Mouse (Mus musculus): ENCODE results near the gene Acsbg2. TPM values are rescaled to one million over a fixed set of nuclear protein-coding genes. Genes with fewer than 3 reads are reported as not detected.

Gene Acsbg2
- polyA plus RNA-seq, 1 experiment: not detected

DNA sequence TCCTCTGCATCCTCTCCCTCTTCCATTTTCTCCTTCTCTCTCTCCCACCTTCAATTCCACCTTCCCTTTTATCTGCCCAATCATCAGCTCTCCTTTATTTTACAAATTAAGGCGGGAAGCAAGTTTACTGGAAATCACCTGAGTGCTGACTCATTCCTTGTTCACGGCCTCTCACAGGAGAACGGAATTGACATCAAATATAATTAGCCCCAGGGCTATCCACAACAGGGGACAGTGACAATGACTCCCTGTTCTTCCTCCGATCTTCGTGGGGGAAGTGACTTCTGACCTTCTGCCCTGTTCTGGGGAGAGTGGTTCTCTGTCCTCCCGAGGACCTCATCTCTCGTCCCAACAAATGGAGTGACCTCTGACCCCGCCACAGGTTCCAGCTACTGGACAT lies 2.7 kb upstream of the Acsbg2 start:
- 68% methylated on average over 8 of the region's 8 CpGs for WGBS
- Histone ChIP-seq H3K27ac (ENCODE audit: insufficient read depth, low read depth, low read length) (no peak overlapping the region), H3K4me3 (ENCODE audit: insufficient read depth, low read depth, low read length) (no peak overlapping the region), H3K4me1 (ENCODE audit: control insufficient read depth, insufficient read depth, low read length) (no peaks in the 10 kb centered on the region)
- no peak for TF ChIP-seq CTCF (IDR thresholded peaks at IDR 0.05; ENCODE audit: insufficient read depth, low read depth, low read length)
- no peak for TF ChIP-seq POLR2A (IDR thresholded peaks at IDR 0.05; ENCODE audit: insufficient read depth, low read depth, low read length)

DNA sequence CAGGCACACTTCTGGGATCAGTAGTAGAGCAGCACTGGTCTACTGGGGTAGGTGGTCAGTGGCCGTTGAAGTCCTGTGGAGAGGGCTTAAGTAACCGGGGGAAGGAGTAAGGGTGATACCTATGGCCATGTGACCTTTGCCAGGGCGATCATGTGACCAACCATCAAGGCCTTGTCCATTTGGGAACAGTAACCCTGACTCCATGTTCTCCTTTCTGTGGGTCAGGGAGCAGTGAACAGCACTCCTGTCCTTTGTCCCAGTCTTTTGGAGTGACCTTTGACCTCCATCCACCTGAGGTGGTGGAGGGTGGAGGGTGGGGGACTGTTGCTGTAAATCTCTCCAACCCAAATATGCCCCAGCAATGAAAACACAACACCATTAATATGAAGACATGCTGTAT lies 2.2 kb upstream of the Acsbg2 start:
- H3K4me3 ChIP-seq (ENCODE audit: insufficient read depth, low read depth, low read length): no peak overlapping the region
- TF ChIP-seq CTCF (IDR thresholded peaks at IDR 0.05; ENCODE audit: insufficient read depth, low read depth, low read length): no peak
- no peak for TF ChIP-seq POLR2A (IDR thresholded peaks at IDR 0.05; ENCODE audit: insufficient read depth, low read depth, low read length)
- no peaks in the 10 kb centered on the region for H3K4me1 ChIP-seq (ENCODE audit: control insufficient read depth, insufficient read depth, low read length)
- WGBS: 83% methylated on average over 3 of the region's 3 CpGs
- no peak overlapping the region for H3K27ac ChIP-seq (ENCODE audit: insufficient read depth, low read depth, low read length)

DNA sequence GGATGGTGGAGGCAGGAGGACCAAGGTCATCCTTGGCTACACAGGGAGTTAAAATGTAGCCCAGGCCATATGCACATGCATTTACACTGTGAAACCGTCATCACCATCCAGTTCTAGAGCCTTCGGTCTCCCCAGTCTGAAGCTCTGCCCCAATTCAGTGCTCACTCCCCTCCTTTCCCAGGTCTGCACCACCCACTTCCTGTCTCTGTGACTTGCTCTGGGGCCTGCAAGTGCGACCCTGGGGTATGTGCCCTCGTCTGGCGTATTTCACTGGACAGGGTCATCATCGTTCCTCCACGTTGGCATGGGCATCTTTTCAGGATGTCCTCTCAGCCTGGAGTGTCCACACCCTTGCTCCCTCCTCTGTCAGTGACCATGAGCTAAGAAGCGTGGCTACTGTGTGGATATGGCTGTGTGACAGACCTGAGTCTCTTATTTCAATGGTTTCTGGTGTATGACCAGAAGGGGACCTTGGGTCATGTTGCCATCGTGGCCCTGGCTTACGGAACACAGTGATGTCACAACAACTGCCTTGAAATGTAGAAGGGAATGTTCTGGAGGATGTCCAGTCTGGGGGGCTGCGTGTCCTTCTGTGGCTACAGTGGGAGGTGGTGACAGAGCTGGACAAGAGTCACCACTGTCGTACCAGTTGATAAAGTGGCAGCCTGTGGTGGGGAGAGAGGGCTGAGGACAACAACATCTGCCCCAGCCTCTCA lies 847 bp upstream of the Acsbg2 start, which contains the start of gene 1700061G19Rik:
Gene 1700061G19Rik (plus strand): TSS at position 542 of the 716 bp plus-strand sequence.
- H3K4me3 ChIP-seq (ENCODE audit: insufficient read depth, low read depth, low read length): no peak within 1 kb of the TSS
- WGBS: 89% methylated on average over 12 of the region's 12 CpGs
- TF ChIP-seq CTCF (IDR thresholded peaks at IDR 0.05; ENCODE audit: insufficient read depth, low read depth, low read length) (no peak), POLR2A (IDR thresholded peaks at IDR 0.05; ENCODE audit: insufficient read depth, low read depth, low read length) (no peak)
- no peak within 1 kb of the TSS for H3K27ac ChIP-seq (ENCODE audit: insufficient read depth, low read depth, low read length)
- no peaks in the 10 kb centered on the region for H3K4me1 ChIP-seq (ENCODE audit: control insufficient read depth, insufficient read depth, low read length)

DNA sequence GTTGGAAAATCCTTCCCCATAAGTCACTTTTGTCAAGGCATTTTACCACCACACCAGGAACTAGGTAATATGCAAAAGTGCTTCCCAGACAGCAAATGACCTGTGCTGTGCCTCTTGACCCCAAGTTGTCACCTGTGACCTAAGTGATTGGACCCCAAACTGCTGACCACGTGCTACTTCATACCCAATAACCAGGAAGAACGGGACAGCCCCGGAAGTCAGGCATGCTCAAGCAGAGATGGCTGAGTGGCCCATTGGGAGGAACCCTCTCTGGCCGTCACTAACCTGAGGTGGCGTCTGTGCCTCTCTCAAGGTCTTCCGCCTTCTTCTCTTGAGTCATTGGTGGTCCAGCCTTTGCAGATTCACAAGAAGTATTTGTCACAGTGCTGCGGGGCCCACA lies 1.7 kb downstream of the Acsbg2 start:
- H3K4me1 ChIP-seq (ENCODE audit: control insufficient read depth, insufficient read depth, low read length): no peaks in the 10 kb centered on the region
- 83% methylated on average over 7 of the region's 7 CpGs for WGBS
- no peak overlapping the region for H3K27ac ChIP-seq (ENCODE audit: insufficient read depth, low read depth, low read length)
- H3K4me3 ChIP-seq (ENCODE audit: insufficient read depth, low read depth, low read length): no peak overlapping the region
- TF ChIP-seq CTCF (IDR thresholded peaks at IDR 0.05; ENCODE audit: insufficient read depth, low read depth, low read length) (no peak), POLR2A (IDR thresholded peaks at IDR 0.05; ENCODE audit: insufficient read depth, low read depth, low read length) (no peak)

DNA sequence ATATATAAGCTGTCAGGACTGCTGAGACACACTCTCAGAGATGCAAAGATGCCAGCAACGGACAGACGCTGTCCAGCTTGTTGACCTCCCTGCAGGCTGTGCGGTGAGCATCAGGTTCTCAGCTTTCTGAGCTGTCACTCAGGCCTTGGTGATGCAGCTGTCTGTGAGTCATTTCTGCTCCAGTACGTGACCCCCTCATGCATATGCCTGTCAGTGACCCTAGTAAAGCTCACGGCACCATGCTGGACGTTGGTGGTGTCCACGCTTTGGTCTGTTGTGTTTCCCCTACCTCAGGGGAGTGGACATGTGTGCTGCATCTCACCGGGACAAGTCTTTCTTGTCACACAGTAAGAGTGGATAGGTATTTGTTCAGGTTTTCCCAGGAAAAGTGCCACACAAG lies 2.5 kb downstream of the Acsbg2 start:
- H3K27ac ChIP-seq (ENCODE audit: insufficient read depth, low read depth, low read length): no peak overlapping the region
- no peak for TF ChIP-seq CTCF (IDR thresholded peaks at IDR 0.05; ENCODE audit: insufficient read depth, low read depth, low read length)
- no peak for TF ChIP-seq POLR2A (IDR thresholded peaks at IDR 0.05; ENCODE audit: insufficient read depth, low read depth, low read length)
- no peak overlapping the region for H3K4me3 ChIP-seq (ENCODE audit: insufficient read depth, low read depth, low read length)
- 85% methylated on average over 8 of the region's 8 CpGs for WGBS
- H3K4me1 ChIP-seq (ENCODE audit: control insufficient read depth, insufficient read depth, low read length): no peaks in the 10 kb centered on the region

DNA sequence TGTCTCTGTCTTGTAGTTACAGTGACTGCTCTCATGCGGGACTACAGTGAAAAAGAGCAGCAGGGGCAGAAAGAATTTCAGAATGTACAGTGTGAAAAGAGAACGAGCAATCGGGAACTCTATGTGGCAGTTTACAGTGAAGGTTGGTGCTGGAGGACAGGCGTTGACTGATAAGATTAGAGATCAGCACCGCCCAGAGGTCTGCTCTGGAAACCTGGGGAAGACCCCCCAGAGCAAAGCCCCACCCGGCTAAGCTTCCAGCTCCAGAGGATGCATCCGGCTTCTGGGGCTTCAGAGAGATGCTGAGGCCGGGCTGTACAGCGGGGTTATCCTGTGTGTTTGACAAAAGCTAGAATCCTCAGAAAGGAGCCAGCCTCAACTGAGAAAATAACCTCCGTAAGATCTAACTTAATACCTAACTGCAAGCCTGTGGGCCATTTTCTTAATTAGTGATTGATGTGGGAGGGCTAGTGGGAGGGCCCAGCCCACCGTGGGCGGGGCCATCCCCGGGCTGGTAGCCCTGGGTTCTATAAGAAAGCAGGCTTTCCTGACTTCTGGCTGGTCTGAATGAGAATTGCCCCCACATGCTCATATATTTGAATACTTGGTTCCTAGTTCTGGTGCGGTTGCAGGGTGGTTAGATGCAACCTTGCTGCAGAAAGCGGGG lies 3.8 kb downstream of the Acsbg2 start:
- H3K27ac ChIP-seq (ENCODE audit: insufficient read depth, low read depth, low read length): no peak overlapping the region
- TF ChIP-seq POLR2A (IDR thresholded peaks at IDR 0.05; ENCODE audit: insufficient read depth, low read depth, low read length) (no peak), CTCF (IDR thresholded peaks at IDR 0.05; ENCODE audit: insufficient read depth, low read depth, low read length) (no peak)
- no peaks in the 10 kb centered on the region for H3K4me1 ChIP-seq (ENCODE audit: control insufficient read depth, insufficient read depth, low read length)
- WGBS: 77% methylated on average over 15 of the region's 15 CpGs
- no peak overlapping the region for H3K4me3 ChIP-seq (ENCODE audit: insufficient read depth, low read depth, low read length)

DNA sequence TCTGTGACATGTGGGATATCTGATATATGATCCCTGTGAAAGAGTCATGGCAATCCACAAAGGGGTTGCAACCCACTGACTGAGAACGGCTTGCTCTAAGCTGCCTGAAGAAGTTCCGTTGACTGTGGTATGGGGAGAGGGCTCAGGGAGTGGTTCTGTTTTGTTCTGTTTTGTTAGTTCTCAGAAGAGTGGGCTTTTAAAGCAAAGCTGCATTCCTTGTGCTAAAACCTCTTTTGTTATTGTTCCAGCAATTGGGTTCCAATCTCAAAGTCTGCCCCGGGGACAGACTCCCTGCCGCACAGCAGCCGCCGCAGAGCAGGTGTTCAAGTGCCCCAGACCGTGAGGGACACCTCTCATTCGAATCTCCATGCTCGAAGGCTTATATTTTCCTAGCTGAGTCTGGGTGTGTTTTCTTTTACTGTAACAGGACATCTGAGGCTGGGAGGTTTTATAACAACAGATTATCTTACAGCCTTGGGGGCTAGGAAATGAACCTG lies 4.7 kb downstream of the Acsbg2 start:
- Histone ChIP-seq H3K4me3 (ENCODE audit: insufficient read depth, low read depth, low read length) (no peak overlapping the region), H3K27ac (ENCODE audit: insufficient read depth, low read depth, low read length) (no peak overlapping the region), H3K4me1 (ENCODE audit: control insufficient read depth, insufficient read depth, low read length) (no peaks in the 10 kb centered on the region)
- TF ChIP-seq POLR2A (IDR thresholded peaks at IDR 0.05; ENCODE audit: insufficient read depth, low read depth, low read length) (no peak), CTCF (IDR thresholded peaks at IDR 0.05; ENCODE audit: insufficient read depth, low read depth, low read length) (no peak)
- 60% methylated on average over 9 of the region's 9 CpGs for WGBS

DNA sequence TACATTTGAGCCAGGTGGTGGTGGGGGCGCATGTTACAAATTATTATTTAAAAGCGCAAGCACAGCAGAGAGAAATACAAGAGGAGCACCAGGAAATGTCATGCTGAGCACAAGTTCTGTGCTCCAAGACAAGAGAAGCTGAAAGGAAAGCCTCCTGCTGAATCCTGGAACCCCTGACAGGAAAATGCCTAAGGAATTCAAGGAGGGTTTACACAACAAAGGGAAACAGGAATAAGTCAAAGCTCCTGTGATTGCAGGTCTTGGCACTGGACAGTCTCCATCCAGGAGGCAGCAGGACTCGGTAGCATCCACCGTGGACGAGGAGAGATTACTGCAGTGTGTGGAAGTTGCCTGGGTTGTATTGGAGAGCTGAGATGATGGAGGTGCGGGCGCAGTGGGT lies 8.2 kb downstream of the Acsbg2 start:
- 72% methylated on average over 7 of the region's 7 CpGs for WGBS
- TF ChIP-seq POLR2A (IDR thresholded peaks at IDR 0.05; ENCODE audit: insufficient read depth, low read depth, low read length) (no peak), CTCF (IDR thresholded peaks at IDR 0.05; ENCODE audit: insufficient read depth, low read depth, low read length) (no peak)
- H3K4me1 ChIP-seq (ENCODE audit: control insufficient read depth, insufficient read depth, low read length): no peaks in the 10 kb centered on the region
- H3K4me3 ChIP-seq (ENCODE audit: insufficient read depth, low read depth, low read length): no peak overlapping the region
- no peak overlapping the region for H3K27ac ChIP-seq (ENCODE audit: insufficient read depth, low read depth, low read length)

DNA sequence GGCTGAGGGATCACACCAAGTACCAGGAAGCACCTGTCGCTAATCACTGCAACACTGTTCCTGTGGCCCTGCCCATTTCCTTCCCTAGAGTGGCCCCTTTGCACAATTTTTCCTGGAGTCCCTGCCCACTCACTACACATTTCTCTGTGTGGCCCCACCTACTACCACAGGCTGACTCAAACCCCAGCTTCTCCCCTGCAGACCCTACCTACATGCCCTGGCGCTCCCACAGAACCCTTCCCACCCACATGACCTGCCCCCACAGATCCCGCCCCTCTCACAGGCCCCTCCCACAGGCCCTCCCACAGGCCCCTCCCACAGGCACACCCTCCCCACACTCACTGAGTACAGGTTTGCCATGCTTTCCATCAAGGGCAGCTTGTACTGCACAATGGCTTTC lies 13.1 kb downstream of the Acsbg2 start:
- H3K27ac ChIP-seq (ENCODE audit: insufficient read depth, low read depth, low read length): no peak overlapping the region
- H3K4me1 ChIP-seq (ENCODE audit: control insufficient read depth, insufficient read depth, low read length): no peaks in the 10 kb centered on the region
- 72% methylated on average over 3 of the region's 3 CpGs for WGBS
- TF ChIP-seq CTCF (IDR thresholded peaks at IDR 0.05; ENCODE audit: insufficient read depth, low read depth, low read length) (no peak), POLR2A (IDR thresholded peaks at IDR 0.05; ENCODE audit: insufficient read depth, low read depth, low read length) (no peak)
- H3K4me3 ChIP-seq (ENCODE audit: insufficient read depth, low read depth, low read length): no peak overlapping the region
